Mouse (Mus musculus): ENCODE results near the gene Ramp3. TPM values are rescaled to one million over a fixed set of nuclear protein-coding genes. Genes with fewer than 3 reads are reported as not detected.

Ramp3 gene
- polyA plus RNA-seq, 1 experiment from 2014 or later, result 3.9 TPM

DNA sequence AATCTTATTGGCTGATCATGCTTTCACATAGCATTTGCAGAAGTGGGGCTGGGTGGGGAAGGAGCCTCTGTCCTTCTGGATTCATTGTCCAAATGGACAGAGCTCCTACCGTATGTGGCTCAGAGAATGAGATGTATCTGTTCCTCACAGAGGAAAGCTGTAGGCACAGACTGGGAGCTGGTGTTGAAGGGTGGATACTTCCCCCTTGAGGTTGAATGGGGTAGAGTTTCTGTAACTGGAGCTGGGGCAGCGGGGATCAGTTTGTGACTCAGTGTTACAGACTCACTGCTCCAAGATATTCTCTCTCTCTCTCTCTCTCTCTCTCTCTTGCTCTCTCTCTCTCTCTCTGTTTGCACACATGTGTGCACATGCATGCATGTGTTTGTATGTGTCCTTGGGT, 11.7 kb downstream of the Ramp3 start:
- WGBS, result 59% methylated on average over 2 of the region's 2 CpGs
- Histone ChIP-seq H3K9me3 (ENCODE audit: control insufficient read depth, low read length) (0 out of 2 replicates have a peak, but pooled peaks cover 4% of the 10 kb centered on the region), H3K4me2 (ENCODE audit: low read length) (no peak overlapping the region), H3K4me1 (ENCODE audit: control insufficient read depth in 2 of 2, insufficient read depth in 2 of 2, low read length in 2 of 2) (no peaks in the 10 kb centered on the region), H3K27ac (replicated peaks in 1 of 2; ENCODE audit: control insufficient read depth in 1 of 2, insufficient read depth in 1 of 2, low read depth in 2 of 2, low read length in 2 of 2) (no peak overlapping the region), H3K4me3 (ENCODE audit: control insufficient read depth in 1 of 2, insufficient read depth in 1 of 2, low read depth in 1 of 2, low read length in 2 of 2) (no peak overlapping the region), H3K9ac (ENCODE audit: low read length) (no peak overlapping the region), H3K27me3 (ENCODE audit: control insufficient read depth, insufficient read depth, low read length) (no peaks in the 10 kb centered on the region), H3K36me3 (ENCODE audit: control insufficient read depth, insufficient read depth, low read length) (no peaks in the 10 kb centered on the region)
- no peak for ATAC-seq (ENCODE audit: insufficient number of reproducible peaks, insufficient read depth, low FRiP score, low read depth)

- WGBS, result 82% methylated on average over 4 of the region's 4 CpGs
- no peak overlapping the region for H3K9ac ChIP-seq (ENCODE audit: low read length)
- no peak overlapping the region for H3K4me3 ChIP-seq (ENCODE audit: control insufficient read depth in 1 of 2, insufficient read depth in 1 of 2, low read depth in 1 of 2, low read length in 2 of 2)
- H3K27ac ChIP-seq (replicated peaks in 1 of 2; ENCODE audit: control insufficient read depth in 1 of 2, insufficient read depth in 1 of 2, low read depth in 2 of 2, low read length in 2 of 2), result no peak overlapping the region
- no peak for ATAC-seq (ENCODE audit: insufficient number of reproducible peaks, insufficient read depth, low FRiP score, low read depth)
- H3K27me3 ChIP-seq (ENCODE audit: control insufficient read depth, insufficient read depth, low read length), result no peaks in the 10 kb centered on the region
- H3K4me2 ChIP-seq (ENCODE audit: low read length), result no peak overlapping the region
- peaks cover 0 to 2% of the 10 kb centered on the region in 2 experiments; a peak in 1 of 4 replicates for H3K4me1 ChIP-seq (ENCODE audit: control insufficient read depth in 2 of 2, insufficient read depth in 2 of 2, low read length in 2 of 2)
- no peaks in the 10 kb centered on the region for H3K36me3 ChIP-seq (ENCODE audit: control insufficient read depth, insufficient read depth, low read length)
- H3K9me3 ChIP-seq (ENCODE audit: control insufficient read depth, low read length), result 0 out of 2 replicates have a peak, but pooled peaks cover 4% of the 10 kb centered on the region
These were observed 12.5 kb downstream of the Ramp3 start for GRCm38 (mm10) chr11:6670826-6671225.

GRCm38 (mm10) chr11:6674701-6675100, 16.4 kb downstream of the Ramp3 start:
- no peak overlapping the region for H3K4me3 ChIP-seq (ENCODE audit: control insufficient read depth in 1 of 2, insufficient read depth in 1 of 2, low read depth in 1 of 2, low read length in 2 of 2)
- no peaks in the 10 kb centered on the region for H3K9me3 ChIP-seq (ENCODE audit: control insufficient read depth, low read length)
- ATAC-seq (ENCODE audit: insufficient number of reproducible peaks, insufficient read depth, low FRiP score, low read depth), result no peak
- H3K9ac ChIP-seq (ENCODE audit: low read length), result no peak overlapping the region
- no peaks in the 10 kb centered on the region for H3K36me3 ChIP-seq (ENCODE audit: control insufficient read depth, insufficient read depth, low read length)
- H3K4me2 ChIP-seq (ENCODE audit: low read length), result no peak overlapping the region
- 81% methylated on average over 9 of the region's 9 CpGs for WGBS
- H3K4me1 ChIP-seq (ENCODE audit: control insufficient read depth in 2 of 2, insufficient read depth in 2 of 2, low read length in 2 of 2), result peaks cover 0 to 2% of the 10 kb centered on the region in 2 experiments; a peak in 1 of 4 replicates
- H3K27ac ChIP-seq (replicated peaks in 1 of 2; ENCODE audit: control insufficient read depth in 1 of 2, insufficient read depth in 1 of 2, low read depth in 2 of 2, low read length in 2 of 2), result no peak overlapping the region
- H3K27me3 ChIP-seq (ENCODE audit: control insufficient read depth, insufficient read depth, low read length), result no peaks in the 10 kb centered on the region

DNA sequence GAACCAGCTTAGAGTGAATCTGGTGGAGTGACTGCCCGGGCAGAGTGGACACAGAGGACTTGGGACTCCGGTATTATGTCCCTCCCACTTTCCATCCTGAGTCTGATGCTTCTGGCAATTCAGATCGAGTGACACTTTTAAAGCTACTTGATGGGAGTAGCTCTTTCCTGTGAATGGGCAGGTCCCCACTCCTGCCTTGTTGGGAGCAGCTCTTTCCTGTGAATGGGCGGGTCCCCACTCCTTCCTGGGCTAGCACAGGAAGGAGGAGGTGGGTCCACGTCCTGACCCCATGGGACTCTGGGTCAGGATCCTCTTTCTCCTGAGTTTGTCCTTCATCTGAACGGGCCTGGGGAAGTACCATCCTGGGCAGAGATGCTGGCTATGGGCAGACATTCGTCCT, 17.1 kb downstream of the Ramp3 start:
- Histone ChIP-seq H3K27ac (replicated peaks in 1 of 2; ENCODE audit: control insufficient read depth in 1 of 2, insufficient read depth in 1 of 2, low read depth in 2 of 2, low read length in 2 of 2) (no peak overlapping the region), H3K9me3 (ENCODE audit: control insufficient read depth, low read length) (no peaks in the 10 kb centered on the region), H3K4me2 (ENCODE audit: low read length) (no peak overlapping the region), H3K36me3 (ENCODE audit: control insufficient read depth, insufficient read depth, low read length) (no peaks in the 10 kb centered on the region), H3K9ac (ENCODE audit: low read length) (no peak overlapping the region), H3K4me3 (ENCODE audit: control insufficient read depth in 1 of 2, insufficient read depth in 1 of 2, low read depth in 1 of 2, low read length in 2 of 2) (no peak overlapping the region), H3K27me3 (ENCODE audit: control insufficient read depth, insufficient read depth, low read length) (no peaks in the 10 kb centered on the region), H3K4me1 (ENCODE audit: control insufficient read depth in 2 of 2, insufficient read depth in 2 of 2, low read length in 2 of 2) (peaks cover 0 to 2% of the 10 kb centered on the region in 2 experiments; a peak in 1 of 4 replicates)
- 52% methylated on average over 7 of the region's 7 CpGs for WGBS
- ATAC-seq (ENCODE audit: insufficient number of reproducible peaks, insufficient read depth, low FRiP score, low read depth), result no peak

- no peaks in the 10 kb centered on the region for H3K27me3 ChIP-seq (ENCODE audit: control insufficient read depth, insufficient read depth, low read length)
- H3K9ac ChIP-seq (ENCODE audit: low read length), result no peak overlapping the region
- no peak overlapping the region for H3K4me3 ChIP-seq (ENCODE audit: control insufficient read depth in 1 of 2, insufficient read depth in 1 of 2, low read depth in 1 of 2, low read length in 2 of 2)
- 83% methylated on average over 9 of the region's 9 CpGs for WGBS
- no peak overlapping the region for H3K4me2 ChIP-seq (ENCODE audit: low read length)
- no peaks in the 10 kb centered on the region for H3K36me3 ChIP-seq (ENCODE audit: control insufficient read depth, insufficient read depth, low read length)
- peaks cover 0 to 2% of the 10 kb centered on the region in 2 experiments; a peak in 1 of 4 replicates for H3K4me1 ChIP-seq (ENCODE audit: control insufficient read depth in 2 of 2, insufficient read depth in 2 of 2, low read length in 2 of 2)
- ATAC-seq (ENCODE audit: insufficient number of reproducible peaks, insufficient read depth, low FRiP score, low read depth), result no peak
- no peak overlapping the region for H3K27ac ChIP-seq (replicated peaks in 1 of 2; ENCODE audit: control insufficient read depth in 1 of 2, insufficient read depth in 1 of 2, low read depth in 2 of 2, low read length in 2 of 2)
- H3K9me3 ChIP-seq (ENCODE audit: control insufficient read depth, low read length), result no peaks in the 10 kb centered on the region
These were observed 18.3 kb downstream of the Ramp3 start for GRCm38 (mm10) chr11:6676641-6677040.

GRCm38 (mm10) chr11:6677530-6677929, 19.2 kb downstream of the Ramp3 start:
- whole genome bisulfite sequencing, result 22% methylated on average over 7 of the region's 7 CpGs
- ATAC-seq (ENCODE audit: insufficient number of reproducible peaks, insufficient read depth, low FRiP score, low read depth), result no peak
- Histone ChIP-seq H3K27ac (replicated peaks in 1 of 2; ENCODE audit: control insufficient read depth in 1 of 2, insufficient read depth in 1 of 2, low read depth in 2 of 2, low read length in 2 of 2) (no peak overlapping the region), H3K36me3 (ENCODE audit: control insufficient read depth, insufficient read depth, low read length) (no peaks in the 10 kb centered on the region), H3K4me2 (ENCODE audit: low read length) (no peak overlapping the region), H3K4me1 (ENCODE audit: control insufficient read depth in 2 of 2, insufficient read depth in 2 of 2, low read length in 2 of 2) (peaks cover 0 to 2% of the 10 kb centered on the region in 2 experiments; a peak in 1 of 4 replicates), H3K9ac (ENCODE audit: low read length) (no peak overlapping the region), H3K9me3 (ENCODE audit: control insufficient read depth, low read length) (no peaks in the 10 kb centered on the region; the same call in 1 of the 2 replicates), H3K4me3 (ENCODE audit: control insufficient read depth in 1 of 2, insufficient read depth in 1 of 2, low read depth in 1 of 2, low read length in 2 of 2) (no peak overlapping the region), H3K27me3 (ENCODE audit: control insufficient read depth, insufficient read depth, low read length) (no peaks in the 10 kb centered on the region)

DNA sequence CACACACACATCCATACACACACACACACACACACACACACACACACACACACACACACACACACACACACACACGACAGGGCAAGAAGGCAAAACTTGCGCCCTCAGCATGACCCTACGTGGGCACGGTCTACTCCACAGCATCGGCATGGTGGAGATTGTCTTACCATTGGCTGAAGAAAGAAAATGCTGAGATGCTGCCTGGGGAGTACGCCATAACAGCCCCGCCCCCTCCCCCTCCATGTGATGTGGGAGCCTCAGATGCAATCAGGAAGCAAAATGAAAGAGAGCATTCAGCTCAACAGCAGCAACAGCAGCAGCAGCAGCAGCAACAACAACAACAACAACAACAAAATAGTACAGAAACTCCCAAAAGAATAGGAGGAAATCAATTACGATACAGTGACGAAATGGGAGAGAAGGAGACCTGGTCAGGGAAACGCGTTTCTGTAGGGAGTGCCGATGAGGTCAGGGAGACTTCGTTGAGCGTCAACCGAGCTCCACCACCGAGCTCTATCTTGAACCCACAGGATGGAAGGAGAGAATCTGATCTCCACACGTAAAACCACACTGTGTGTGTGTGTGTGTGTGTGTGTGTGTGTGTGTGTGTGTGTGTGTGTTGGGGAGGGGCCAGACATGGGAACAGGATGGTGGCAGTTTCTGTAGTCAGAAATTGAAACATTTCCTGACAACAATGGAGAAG, 21.5 kb downstream of the Ramp3 start:
- WGBS, result 54% methylated on average over 17 of the region's 17 CpGs
- ATAC-seq (ENCODE audit: insufficient number of reproducible peaks, insufficient read depth, low FRiP score, low read depth), result no peak
- H3K36me3 ChIP-seq (ENCODE audit: control insufficient read depth, insufficient read depth, low read length), result no peaks in the 10 kb centered on the region
- peak overlapping the region; percentile 49 for H3K4me2 ChIP-seq (ENCODE audit: low read length)
- H3K4me1 ChIP-seq (ENCODE audit: control insufficient read depth in 2 of 2, insufficient read depth in 2 of 2, low read length in 2 of 2), result peaks cover 0 to 2% of the 10 kb centered on the region in 2 experiments; a peak in 1 of 4 replicates
- no peaks in the 10 kb centered on the region; the same call in 1 of the 2 replicates for H3K9me3 ChIP-seq (ENCODE audit: control insufficient read depth, low read length)
- peak overlapping the region; percentile 17 to 67 for H3K27ac ChIP-seq (replicated peaks in 1 of 2; ENCODE audit: control insufficient read depth in 1 of 2, insufficient read depth in 1 of 2, low read depth in 2 of 2, low read length in 2 of 2)
- H3K4me3 ChIP-seq (ENCODE audit: control insufficient read depth in 1 of 2, insufficient read depth in 1 of 2, low read depth in 1 of 2, low read length in 2 of 2), result no peak overlapping the region
- H3K9ac ChIP-seq (ENCODE audit: low read length), result no peak overlapping the region
- no peaks in the 10 kb centered on the region for H3K27me3 ChIP-seq (ENCODE audit: control insufficient read depth, insufficient read depth, low read length)

All from heart, embryonic 14.5 days (tissue).